Mouse (Mus musculus): Measurements from ENCODE around the gene Znrf3.

Znrf3 gene

GRCm38 (mm10) chr11:5242158-5242557, 202.5 kb downstream of the Znrf3 start:
- no peak for DNase-seq (ENCODE audit: low read depth, low spot score)

GRCm38 (mm10) chr11:5239706-5240690, 204.6 kb downstream of the Znrf3 start:
- DNase-seq (ENCODE audit: low read depth, low spot score): no peak
